Mouse (Mus musculus) hindbrain, embryonic 14.5 days (tissue): Measurements from ENCODE around the gene Pphln1. TPM values are rescaled to one million over a fixed set of nuclear protein-coding genes. Genes with fewer than 3 reads are reported as not detected.

Experiments used
- polyA plus RNA-seq: library from polyadenylated mRNA; unstranded; fragments of >200 nt; fragmentation: Nextera tagmentation; extraction: Ambion mirVana; gene quantifications from 2 replicates; pipeline ENCODE4 v1.2.1, GENCODE M21; 2014

Pphln1 gene
- polyA plus RNA-seq, 1 experiment from 2014 or later = 28.6 TPM

Other genes with a start within 250 kb of the Pphln1 start
- gene Gxylt1, start 123.2 kb upstream of the Pphln1 start, polyA plus RNA-seq = 6.5 and 7.3 TPM in 2 replicates
- gene Yaf2, start 61.4 kb upstream of the Pphln1 start, polyA plus RNA-seq = 136 and 143 TPM in 2 replicates
- 147 and 164 TPM in 2 replicates for gene Zcrb1, start within 50 bp of the Pphln1 start, polyA plus RNA-seq
- gene Prickle1, start 197.5 kb downstream of the Pphln1 start, polyA plus RNA-seq = 27.2 and 28.8 TPM in 2 replicates